Mouse (Mus musculus) C2C12 (cell line): ENCODE measurements around the gene Plin2. TPM values are rescaled to one million over a fixed set of nuclear protein-coding genes. Genes with fewer than 3 reads are reported as not detected.

Source experiments
- H3K27me3 ChIP-seq: one replicate; pipeline ENCODE4 v1.6.1; 2011; ENCODE audit not compliant: control insufficient read depth, insufficient read depth, insufficient read length
- H3K36me3 ChIP-seq: one replicate; pipeline ENCODE4 v1.6.1; 2011; ENCODE audit not compliant: control insufficient read depth, insufficient read depth
- H3K4me3 ChIP-seq: one replicate; pipeline ENCODE4 v1.5.1; 2011; ENCODE audit warnings: mild to moderate bottlenecking, control low read depth; ENCODE audit not compliant: poor library complexity, insufficient read depth, severe bottlenecking
- H3K79me2 ChIP-seq: one replicate; pipeline ENCODE4 v1.6.1; 2011; ENCODE audit not compliant: control insufficient read depth, insufficient read depth
- H3K79me3 ChIP-seq: one replicate; pipeline ENCODE4 v1.6.1; 2011; ENCODE audit warnings: low read depth, control low read depth
- H3ac ChIP-seq: one replicate; pipeline ENCODE3; 2011; ENCODE audit warnings: low read depth; ENCODE audit not compliant: control insufficient read depth, insufficient read length
- CEBPB ChIP-seq: IDR thresholded peaks from one replicate; pipeline ENCODE4 v1.6.1; 2011; ENCODE audit warnings: low read depth, mild to moderate bottlenecking, control low read depth, moderate library complexity
- CTCF ChIP-seq: IDR thresholded peaks from one replicate; pipeline ENCODE4 v1.5.1; 2011; ENCODE audit not compliant: control insufficient read depth, insufficient read depth, insufficient read length
- USF1 ChIP-seq: IDR thresholded peaks from one replicate; pipeline ENCODE4 v1.6.1; 2011; ENCODE audit warnings: low read depth, mild to moderate bottlenecking, control low read depth, moderate library complexity
- polyA plus RNA-seq: library from polyadenylated mRNA; unstranded; fragments of >200 nt; fragmentation: generic; extraction: Trizol; gene quantifications from one replicate; pipeline ENCODE4 v1.2.1, GENCODE M21; 2012; ENCODE audit warnings: missing spikeins

Gene Plin2
- polyA plus RNA-seq, 1 experiment: 537 TPM

GRCm38 (mm10) chr4:86611524-86612288, 58.2 kb downstream of the Plin2 start, which contains the start of gene Haus6:
Gene Haus6 (minus strand): TSS chr4:86612055.
- TF ChIP-seq CEBPB (no peak), USF1 (peak; percentile 51), CTCF (no peak)
- H3K4me3 ChIP-seq: peak within 1 kb of the TSS; percentile 98
- peak within 1 kb of the TSS; percentile 89 for H3ac ChIP-seq

More at GRCm38 (mm10) chr4:86611524-86612288, 58.2 kb downstream of the Plin2 start, which contains the start of gene Haus6:
- peaks cover 53% of the 10 kb centered on the region for H3K79me2 ChIP-seq
- H3K36me3 ChIP-seq: peaks cover 16% of the 10 kb centered on the region
- H3K79me3 ChIP-seq: peaks cover 52% of the 10 kb centered on the region
- H3K27me3 ChIP-seq: no peaks in the 10 kb centered on the region

Other genes with a start within 250 kb of the Plin2 start
- not detected for gene Saxo1, start 111.7 kb downstream of the Plin2 start, polyA plus RNA-seq
- 54.2 TPM for gene Rraga, start 94.4 kb downstream of the Plin2 start, polyA plus RNA-seq
- 7.6 TPM for gene Haus6, start 58.0 kb downstream of the Plin2 start, polyA plus RNA-seq
- gene Dennd4c, start 78.5 kb upstream of the Plin2 start, polyA plus RNA-seq: 2.8 TPM
- gene Rps6, start 187.4 kb upstream of the Plin2 start, polyA plus RNA-seq: 2,408 TPM
- 0.08 TPM for gene Acer2, start 204.3 kb upstream of the Plin2 start, polyA plus RNA-seq